ENCODE assay signal across 34 mouse cellular contexts in the genomic region with DNA sequence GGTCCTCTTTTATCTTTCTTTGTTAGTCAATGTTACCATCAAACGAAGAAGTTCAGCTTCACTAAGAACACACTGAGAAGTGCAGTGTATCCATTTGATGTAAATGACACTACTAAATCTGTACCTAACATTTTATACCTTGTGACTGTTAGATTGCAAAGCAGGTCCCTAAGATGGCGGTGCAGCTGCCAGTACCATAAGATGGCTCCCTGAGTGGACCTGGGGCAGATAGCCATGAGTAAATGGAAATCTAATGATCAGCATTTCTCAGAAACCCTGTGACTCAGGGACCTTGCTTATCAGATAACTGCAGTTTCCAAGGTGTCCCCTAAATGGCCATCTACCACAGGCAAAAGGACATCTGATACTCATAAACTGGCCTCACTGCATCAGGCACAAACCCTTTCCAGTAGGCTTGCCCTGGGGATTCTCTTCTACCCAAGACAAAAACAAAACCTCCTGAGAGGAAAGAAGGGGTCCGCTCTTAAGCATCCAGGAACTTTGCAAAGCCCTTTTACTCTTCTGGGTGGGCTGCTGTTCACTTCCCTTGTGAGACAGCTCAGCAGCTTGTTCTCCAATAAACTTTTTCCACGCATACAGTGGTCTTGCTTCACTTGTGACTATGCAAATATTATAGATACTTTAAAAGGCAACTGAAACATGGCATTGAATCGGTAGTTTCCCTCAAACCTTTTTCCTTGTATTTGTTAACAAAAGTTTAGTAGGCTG. TPM values are rescaled to one million over a fixed set of nuclear protein-coding genes. Genes with fewer than 3 reads are reported as not detected.
"Had no signal": no experiment of that assay in that cellular context is flagged by ENCODE, and none has a peak within 500 bp of the region (broad histone marks: within the 10 kb centered on the region; RNA-seq: fewer than 3 reads in every experiment).

No protein-coding gene starts in this region.

- DNase-seq: layer of hippocampus, adult 9-11 months; liver, embryonic 13.5 days; lung, adult 2 months; lung, postnatal 14 days; lung, postnatal 4 days; retina, postnatal 1 day; right cerebral cortex, postnatal 25 days; spleen, adult 18-20 months; thymus, adult 18-20 months; thymus, postnatal 36 days had no signal

RNA-seq across cellular contexts. Expression of a gene that starts 3.8 kb away (rescaled TPM):
- total RNA-seq: layer of hippocampus, adult 2 months; layer of hippocampus, postnatal 25 days; left cerebral cortex, adult 18-20 months; left cerebral cortex, postnatal 10 days; left cerebral cortex, postnatal 36 days; liver, adult 2 months; megakaryocyte progenitor cell, adult 5-6 weeks; megakaryocyte-erythroid progenitor cell, adult 5-6 weeks; monocyte, adult 5-6 weeks; neutrophil, adult 5-6 weeks had no signal
- polyA plus RNA-seq: kidney, embryonic 14.5 days; kidney, postnatal 0 days; large intestine, adult 2 months; limb, embryonic 11.5 days; limb, embryonic 14.5 days; liver, adult 2 months; liver, embryonic 13.5 days; liver, embryonic 16.5 days; lung, adult 2 months; lung, embryonic 16.5 days; midbrain, embryonic 12.5 days; midbrain, embryonic 16.5 days; myocyte; neural tube, embryonic 13.5 days; stomach, embryonic 16.5 days; urinary bladder, adult 2 months had no signal

RNA-seq across cellular contexts. Expression of a gene that starts 5.7 kb away (rescaled TPM):
- total RNA-seq: layer of hippocampus, adult 2 months; layer of hippocampus, postnatal 25 days; left cerebral cortex, adult 18-20 months; left cerebral cortex, postnatal 10 days; left cerebral cortex, postnatal 36 days; liver, adult 2 months; megakaryocyte progenitor cell, adult 5-6 weeks; megakaryocyte-erythroid progenitor cell, adult 5-6 weeks; monocyte, adult 5-6 weeks; neutrophil, adult 5-6 weeks had no signal
- polyA plus RNA-seq: kidney, embryonic 14.5 days; kidney, postnatal 0 days; large intestine, adult 2 months; limb, embryonic 11.5 days; liver, adult 2 months; liver, embryonic 13.5 days; liver, embryonic 16.5 days; midbrain, embryonic 12.5 days; midbrain, embryonic 16.5 days; myocyte; neural tube, embryonic 13.5 days; stomach, embryonic 16.5 days had no signal

RNA-seq across cellular contexts. Expression of a gene that starts 13.6 kb away (rescaled TPM):
- total RNA-seq: layer of hippocampus, adult 2 months; layer of hippocampus, postnatal 25 days; left cerebral cortex, adult 18-20 months; left cerebral cortex, postnatal 10 days; left cerebral cortex, postnatal 36 days; liver, adult 2 months; megakaryocyte progenitor cell, adult 5-6 weeks; megakaryocyte-erythroid progenitor cell, adult 5-6 weeks; monocyte, adult 5-6 weeks; neutrophil, adult 5-6 weeks had no signal
- polyA plus RNA-seq: kidney, embryonic 14.5 days; kidney, postnatal 0 days; large intestine, adult 2 months; limb, embryonic 11.5 days; liver, adult 2 months; liver, embryonic 13.5 days; liver, embryonic 16.5 days; lung, embryonic 16.5 days; midbrain, embryonic 12.5 days; midbrain, embryonic 16.5 days; myocyte; neural tube, embryonic 13.5 days; testis, adult 2 months had no signal

RNA-seq across cellular contexts. Expression of a gene that starts 25.2 kb away (rescaled TPM):
- total RNA-seq: liver, adult 2 months; monocyte, adult 5-6 weeks; neutrophil, adult 5-6 weeks had no signal
- polyA plus RNA-seq: kidney, embryonic 14.5 days; liver, adult 2 months; liver, embryonic 13.5 days; liver, embryonic 16.5 days; lung, embryonic 16.5 days; myocyte had no signal

RNA-seq across cellular contexts. Expression of a gene that starts 25.3 kb away (rescaled TPM):
- total RNA-seq: layer of hippocampus, adult 2 months; layer of hippocampus, postnatal 25 days; left cerebral cortex, adult 18-20 months; left cerebral cortex, postnatal 10 days; left cerebral cortex, postnatal 36 days; megakaryocyte progenitor cell, adult 5-6 weeks; megakaryocyte-erythroid progenitor cell, adult 5-6 weeks; monocyte, adult 5-6 weeks; neutrophil, adult 5-6 weeks had no signal
- polyA plus RNA-seq: large intestine, adult 2 months; limb, embryonic 11.5 days; limb, embryonic 14.5 days; liver, embryonic 13.5 days; lung, embryonic 16.5 days; midbrain, embryonic 12.5 days; midbrain, embryonic 16.5 days; myocyte; neural tube, embryonic 13.5 days; testis, adult 2 months had no signal
